Mouse (Mus musculus): ENCODE results near the gene Piezo1.

DNA sequence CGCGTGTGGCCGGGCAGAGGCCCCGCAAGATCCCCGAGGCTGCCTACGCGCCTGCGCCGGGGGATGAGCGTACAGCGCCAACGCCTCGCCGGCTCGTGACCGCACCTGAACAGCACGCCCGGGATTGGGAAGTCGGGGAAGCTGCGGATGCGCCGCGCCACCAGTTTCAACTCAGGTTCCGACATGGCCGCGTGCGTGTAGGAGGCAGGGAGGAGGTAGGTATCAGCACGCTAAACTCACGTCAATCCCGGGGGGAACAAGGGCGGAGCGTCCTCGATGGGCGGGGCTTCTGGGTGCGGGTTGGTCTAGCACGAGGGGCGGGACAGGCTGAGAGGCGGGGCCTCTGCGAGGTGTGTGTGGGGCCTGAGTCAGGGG, 25.5 kb upstream of the Piezo1 start, which contains the start of gene Aprt:
- TF ChIP-seq POLR2A (IDR thresholded peaks at IDR 0.05; ENCODE audit: control insufficient read depth, low read depth, low read length) = peak; percentile 70
- no peak for TF ChIP-seq CTCF (IDR thresholded peaks at IDR 0.05; ENCODE audit: control insufficient read depth, insufficient read depth, insufficient replicate concordance, low read depth, low read length)

All from testis, adult 2 months (tissue).